Mouse (Mus musculus): Measurements from ENCODE around the gene Dll3.

Dll3 gene

DNA sequence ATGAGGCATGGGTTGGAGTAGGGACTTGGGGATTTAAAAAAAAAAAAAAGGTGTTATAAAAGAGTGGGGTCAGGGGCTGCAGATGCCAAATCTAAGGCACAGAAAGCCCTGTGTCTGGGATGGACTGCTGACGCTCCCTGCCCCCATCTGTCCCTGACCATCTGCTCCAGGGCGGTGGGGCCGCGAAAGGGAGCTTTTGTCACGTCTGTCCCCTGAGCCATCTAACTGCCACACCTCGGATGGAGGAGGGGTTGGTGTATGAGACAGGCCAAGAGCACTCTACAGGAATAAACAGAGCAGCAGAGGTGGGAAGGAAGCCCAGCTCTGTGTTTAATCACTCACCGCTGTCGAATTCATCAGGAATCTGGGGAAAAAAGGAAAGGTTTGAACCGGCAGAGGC lies 7.7 kb upstream of the Dll3 start:
- no peak for DNase-seq (ENCODE audit: low read depth, low spot score)

GRCm38 (mm10) chr7:28306216-28306615 lies 4.2 kb upstream of the Dll3 start:
- DNase-seq (ENCODE audit: low read depth, low spot score) = no peak

DNA sequence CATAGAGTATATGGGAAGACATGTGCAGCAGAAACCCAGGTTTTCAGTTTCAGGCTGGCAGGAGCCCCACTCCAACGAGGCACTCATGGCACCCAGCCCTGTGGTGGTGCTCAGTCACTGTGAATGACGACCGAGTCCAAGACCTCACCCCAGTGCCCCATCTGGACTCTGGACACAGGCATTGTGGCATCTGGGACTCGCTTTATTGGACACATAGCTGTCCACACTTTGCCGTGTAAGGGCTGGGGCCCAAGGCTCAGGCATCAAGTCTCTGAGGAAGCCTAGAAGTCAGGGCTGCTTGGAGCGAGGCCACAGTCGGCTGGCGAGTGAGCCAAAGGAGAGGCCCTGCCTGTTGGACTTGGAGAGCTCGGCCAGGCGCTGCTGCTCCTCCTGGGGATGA lies 3.6 kb upstream of the Dll3 start:
- no peak for DNase-seq (ENCODE audit: low read depth, low spot score)

GRCm38 (mm10) chr7:28298837-28299625 lies 3.0 kb downstream of the Dll3 start:
- DNase-seq (ENCODE audit: low read depth, low spot score) = peak; percentile 73

DNA sequence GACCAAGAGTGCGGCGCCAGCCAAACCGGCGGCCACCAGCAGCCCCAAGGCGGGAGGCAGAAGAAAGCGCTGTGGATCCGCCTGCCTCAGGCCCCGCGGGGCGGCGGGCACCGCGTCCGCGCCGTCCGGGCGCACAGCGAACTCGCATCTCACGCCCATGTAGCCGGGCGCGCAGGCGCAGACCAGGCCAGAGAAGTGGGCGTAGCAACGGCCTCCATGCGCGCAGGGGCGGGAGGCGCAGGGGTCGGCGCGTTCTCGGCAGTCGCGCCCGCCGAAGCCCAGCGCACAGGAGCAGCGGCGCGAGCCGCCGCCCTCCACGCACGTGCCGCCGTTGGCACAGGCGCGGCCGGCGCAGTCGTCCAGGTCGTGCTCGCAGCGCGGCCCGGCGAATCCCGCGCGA lies 7.6 kb downstream of the Dll3 start:
- DNase-seq (ENCODE audit: low read depth, low spot score) = no peak

- no peak for DNase-seq (ENCODE audit: low read depth, low spot score)
These were observed 11.1 kb downstream of the Dll3 start, which contains the start of gene Selenov for GRCm38 (mm10) chr7:28290638-28291590. TSS of gene Selenov (minus strand) at chr7:28291186.

DNA sequence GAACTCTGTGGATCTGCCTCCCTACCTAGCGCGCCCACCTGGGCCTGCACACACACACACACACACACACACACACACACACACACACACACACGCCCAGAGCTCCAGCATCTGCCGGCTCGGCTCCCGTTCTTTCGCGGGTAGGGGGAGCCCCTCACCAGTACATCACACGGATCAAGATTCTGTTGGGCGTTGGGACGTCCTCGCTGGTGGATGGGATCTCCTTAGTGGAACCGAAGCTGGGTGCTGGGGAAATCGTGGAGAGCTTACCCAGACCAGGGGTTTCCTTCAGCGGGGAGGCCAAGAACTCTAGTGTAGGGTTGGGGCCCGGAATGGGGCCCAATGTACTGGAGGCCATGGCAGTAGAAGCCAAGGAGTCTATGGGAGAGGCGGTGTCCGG lies 11.9 kb downstream of the Dll3 start:
- DNase-seq (ENCODE audit: low read depth, low spot score) = no peak

DNA sequence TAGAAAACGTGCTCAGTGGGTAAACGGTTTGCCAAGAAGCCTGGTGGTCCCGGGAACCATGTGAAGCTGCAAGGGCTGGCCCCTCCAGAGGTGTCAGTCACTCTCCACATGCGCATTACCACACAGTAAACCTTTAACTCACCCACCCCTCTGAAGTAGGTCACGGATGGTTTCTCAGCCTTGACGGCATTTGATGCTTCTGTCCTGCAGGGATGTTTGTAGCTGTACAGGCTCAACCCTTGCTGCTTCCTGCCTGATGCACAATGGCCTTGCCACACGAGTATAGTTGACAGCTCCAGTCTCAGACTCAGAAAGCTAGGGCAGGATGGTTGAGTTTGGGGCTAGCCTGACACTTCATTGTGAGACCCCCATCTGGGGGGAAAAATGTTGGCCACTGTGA lies 21.4 kb downstream of the Dll3 start:
- DNase-seq (ENCODE audit: low read depth, low spot score) = no peak

- DNase-seq (ENCODE audit: low read depth, low spot score) = no peak
These were observed 23.8 kb downstream of the Dll3 start for GRCm38 (mm10) chr7:28278279-28278652.

DNA sequence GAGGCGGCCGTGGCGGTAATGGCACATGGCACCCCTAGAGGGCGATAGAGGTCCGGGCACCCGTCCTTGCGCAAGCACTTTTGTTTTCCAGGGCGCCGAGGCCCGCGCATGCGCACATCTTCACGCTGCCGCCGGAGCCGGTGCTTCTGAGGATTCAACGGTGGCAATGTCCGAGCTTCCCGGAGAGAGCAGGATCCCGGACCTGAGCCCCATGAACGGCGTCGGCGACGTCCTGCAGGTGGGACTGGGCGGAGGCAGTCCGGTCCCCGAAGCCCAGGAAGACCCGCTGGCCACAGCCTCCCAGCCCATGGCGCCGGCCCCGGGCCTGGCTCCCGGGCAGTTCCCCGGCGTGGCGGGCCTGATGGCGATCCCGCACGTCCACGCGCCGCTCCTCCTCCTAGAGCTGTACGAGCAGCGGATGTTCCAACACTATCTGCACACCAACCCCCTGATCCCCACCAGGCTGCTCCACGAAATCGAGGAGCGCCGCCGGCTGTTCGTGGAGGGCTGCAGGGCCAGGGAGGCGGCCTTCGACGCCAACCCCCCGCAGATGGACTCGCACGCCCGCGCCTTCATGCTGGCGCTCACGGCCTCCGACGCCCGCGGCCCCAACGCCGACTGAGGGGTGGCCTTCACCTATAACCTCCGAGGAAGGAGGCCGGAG lies 24.3 kb downstream of the Dll3 start, which contains the start of gene Eid2b:
Eid2b (plus strand) TSS at position 125 of the 664 bp plus-strand sequence.
- DNase-seq (ENCODE audit: low read depth, low spot score) = peak; percentile 89

DNA sequence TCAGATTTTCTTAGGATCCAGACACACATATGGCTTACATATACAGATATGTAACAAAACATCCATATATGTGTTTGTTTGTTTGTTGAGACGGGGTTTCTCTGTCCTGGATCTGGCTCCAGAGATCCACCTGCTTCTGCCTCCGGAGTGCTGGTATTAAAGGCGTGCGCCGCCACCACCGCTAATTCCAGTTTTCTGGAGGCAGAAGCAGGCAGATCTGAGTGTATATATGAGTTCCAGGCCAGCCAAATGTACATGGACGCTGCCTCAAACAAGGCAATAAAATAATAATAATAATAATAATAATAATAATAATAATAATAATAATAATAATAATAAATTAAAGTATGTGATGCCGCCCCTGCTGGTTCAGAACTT lies 24.8 kb downstream of the Dll3 start:
- DNase-seq (ENCODE audit: low read depth, low spot score) = no peak

DNA sequence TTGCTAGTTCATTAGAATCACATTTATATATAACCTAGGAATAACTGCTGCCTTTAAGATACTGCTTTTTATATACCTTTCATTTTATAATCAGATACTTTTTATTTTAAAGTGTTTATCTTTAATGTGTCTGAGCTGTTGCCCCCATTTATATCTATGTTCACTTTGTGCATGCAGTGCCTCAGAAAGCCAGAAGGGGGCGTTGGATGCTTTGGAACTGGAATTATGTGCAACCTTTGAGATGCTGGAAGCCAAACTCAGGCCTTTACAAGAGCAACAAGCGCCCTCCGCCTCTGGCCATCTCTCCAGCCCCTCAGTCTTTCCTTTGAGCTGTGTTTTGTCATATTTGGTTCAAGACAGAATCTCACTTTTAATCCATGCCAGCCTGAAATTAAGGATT lies 30.3 kb downstream of the Dll3 start:
- no peak for DNase-seq (ENCODE audit: low read depth, low spot score)

GRCm38 (mm10) chr7:28269355-28269754 lies 32.7 kb downstream of the Dll3 start:
- no peak for DNase-seq (ENCODE audit: low read depth, low spot score)

DNA sequence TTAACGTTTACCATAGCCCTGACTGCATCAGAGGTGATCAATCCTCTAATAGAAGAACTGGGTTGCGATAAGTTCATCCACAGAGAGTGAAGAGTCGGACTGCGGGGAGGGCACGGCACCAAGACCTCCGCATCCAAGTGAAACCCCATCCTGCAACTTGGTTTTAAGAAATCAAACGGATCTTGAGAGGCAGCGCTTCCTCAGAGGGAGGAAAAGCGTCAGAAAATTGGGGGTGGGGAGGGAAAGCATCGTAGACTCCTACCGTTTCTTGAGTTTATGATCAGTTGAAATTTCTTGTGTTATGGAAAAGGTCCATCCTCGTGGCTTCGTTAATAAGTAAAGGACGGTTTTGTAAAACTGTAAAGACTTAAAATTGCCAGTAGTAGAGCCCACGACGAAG lies 33.5 kb downstream of the Dll3 start:
- DNase-seq (ENCODE audit: low read depth, low spot score) = no peak

- DNase-seq (ENCODE audit: low read depth, low spot score) = no peak
These were observed 34.0 kb downstream of the Dll3 start for GRCm38 (mm10) chr7:28268042-28268531.

GRCm38 (mm10) chr7:28267129-28268041 lies 34.7 kb downstream of the Dll3 start, which contains the start of gene Eid2:
TSS of gene Eid2 (plus strand) at chr7:28267881.
- DNase-seq (ENCODE audit: low read depth, low spot score) = peak; percentile 77

GRCm38 (mm10) chr7:28265391-28265790 lies 36.6 kb downstream of the Dll3 start:
- DNase-seq (ENCODE audit: low read depth, low spot score) = no peak

DNA sequence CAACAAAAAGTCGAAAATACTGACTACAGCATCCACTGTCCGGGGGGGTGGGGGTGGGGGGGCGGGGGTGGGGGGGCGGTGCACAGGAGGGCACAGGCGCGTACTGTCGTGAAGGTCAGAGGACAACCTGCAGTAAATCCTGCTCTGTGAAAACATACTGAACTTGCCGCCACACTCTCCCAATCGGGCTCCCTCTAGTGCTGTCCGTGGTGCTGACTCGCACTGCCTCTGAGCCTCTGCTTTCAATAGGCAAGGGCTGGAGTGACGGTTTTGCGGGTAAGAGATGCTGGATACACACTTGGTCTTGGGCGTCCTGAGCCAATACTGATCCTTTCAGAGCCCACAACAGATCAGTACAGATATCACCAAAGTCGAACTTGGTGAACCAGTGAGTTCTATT lies 38.3 kb downstream of the Dll3 start:
- no peak for DNase-seq (ENCODE audit: low read depth, low spot score)

DNA sequence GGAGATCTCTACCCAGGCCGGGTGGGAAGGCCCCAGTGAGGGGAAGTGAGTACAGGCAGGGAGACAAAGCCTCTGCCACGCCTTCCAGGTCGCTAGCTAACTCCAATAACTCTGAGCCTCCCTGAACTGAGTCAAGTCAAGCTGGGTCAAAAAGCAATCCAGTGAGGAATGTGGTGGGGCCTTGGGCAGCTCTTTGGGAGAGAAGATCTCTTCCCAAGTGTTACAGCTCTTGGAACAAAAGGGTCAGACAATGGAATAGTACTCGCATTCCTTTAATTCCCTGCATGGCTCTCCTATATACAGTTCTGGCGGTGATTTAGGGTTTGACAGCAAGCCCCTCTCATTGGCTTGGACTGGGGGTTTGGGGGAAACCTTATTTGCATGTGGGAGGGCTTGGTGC lies 39.2 kb downstream of the Dll3 start:
- no peak for DNase-seq (ENCODE audit: low read depth, low spot score)

DNA sequence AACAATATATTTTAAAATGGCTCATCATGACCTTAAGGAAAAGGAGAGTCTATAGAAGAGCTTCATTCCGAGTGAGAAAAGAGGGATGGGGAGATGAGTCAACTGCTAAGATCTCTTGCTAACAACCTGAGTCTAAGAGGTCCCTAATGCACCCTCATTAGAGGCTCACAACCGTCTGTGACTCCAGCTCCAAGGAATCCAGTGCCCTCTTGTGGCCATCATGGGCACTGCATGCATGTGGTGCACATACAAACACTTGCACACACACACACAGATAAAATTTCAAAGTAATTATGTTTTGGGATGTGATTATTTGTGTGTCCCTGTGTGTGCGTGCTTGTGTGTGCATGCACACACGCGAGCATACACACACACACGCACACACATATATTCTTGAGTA lies 46.6 kb downstream of the Dll3 start:
- no peak for DNase-seq (ENCODE audit: low read depth, low spot score)

DNA sequence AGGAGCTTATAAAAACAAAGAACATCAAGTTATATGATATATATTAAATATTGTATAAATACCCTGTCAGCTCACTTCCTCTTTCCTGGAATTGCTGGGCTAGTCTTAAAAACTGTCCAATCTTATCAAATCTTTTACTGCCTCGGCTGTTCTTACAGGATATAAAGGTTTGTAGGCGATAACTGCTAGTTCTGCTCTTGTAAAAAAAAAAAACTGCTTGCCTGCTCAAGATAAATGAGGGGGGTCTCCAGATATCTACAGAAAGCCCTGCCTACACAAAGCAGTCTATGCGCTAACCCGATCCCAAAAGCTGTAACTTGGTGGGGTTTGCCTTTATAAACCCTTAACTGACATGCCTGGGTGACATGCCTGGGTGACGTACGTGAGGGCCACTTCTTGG lies 47.4 kb downstream of the Dll3 start:
- DNase-seq (ENCODE audit: low read depth, low spot score) = no peak
